Mouse (Mus musculus) kidney, embryonic 15.5 days (tissue): ENCODE data around the gene Aicda. TPM values are rescaled to one million over a fixed set of nuclear protein-coding genes. Genes with fewer than 3 reads are reported as not detected.
A peak's percentile ranks its signal among the peaks of the same experiment; 100 is the strongest.
"Not testable (repeated sequence)": the region's sequence is repeated elsewhere in the genome, so short reads cannot be mapped to it uniquely, and the experiment has no call there.

Experiments used
- ATAC-seq: fragments of 200-750 bp; cut with Nextera tagmentation; replicated peaks from 2 replicates; pipeline ENCODE4 v1.8.0; 2017; ENCODE audit warnings: moderate TSS enrichment; ENCODE audit not compliant: low FRiP score
- H3K27ac ChIP-seq: fragments of 300-500 bp; sonication (generic); 2 replicates; pipeline ENCODE4 v1.5.1; 2015; ENCODE audit warnings: mild to moderate bottlenecking, inconsistent platforms
- H3K27me3 ChIP-seq: fragments of 300-500 bp; sonication (generic); 2 replicates; pipeline ENCODE4 v1.6.1; 2015; ENCODE audit warnings: inconsistent platforms
- H3K36me3 ChIP-seq: fragments of 300-500 bp; sonication (generic); 2 replicates; pipeline ENCODE4 v1.6.1; 2015; ENCODE audit warnings: inconsistent platforms
- H3K4me1 ChIP-seq: fragments of 300-500 bp; sonication (generic); 2 replicates; pipeline ENCODE4 v1.6.1; 2015; ENCODE audit warnings: inconsistent platforms
- H3K4me2 ChIP-seq: fragments of 300-500 bp; sonication (generic); 2 replicates; pipeline ENCODE4 v1.6.1; 2015; ENCODE audit warnings: moderate library complexity, mild to moderate bottlenecking, inconsistent platforms
- H3K4me3 ChIP-seq: fragments of 300-500 bp; sonication (generic); replicated peaks from 2 replicates; pipeline ENCODE4 v1.5.1; 2015; ENCODE audit warnings: mild to moderate bottlenecking, inconsistent platforms
- H3K9ac ChIP-seq: fragments of 300-500 bp; sonication (generic); 2 replicates; pipeline ENCODE4 v1.6.1; 2015; ENCODE audit warnings: mild to moderate bottlenecking, inconsistent platforms
- H3K9me3 ChIP-seq: fragments of 300-500 bp; sonication (generic); replicated peaks from 2 replicates; pipeline ENCODE4 v1.6.1; 2016; ENCODE audit warnings: inconsistent platforms
- WGBS: fragments of 180-500 bp; shearing (Covaris S2); methylation state at CpG from one replicate; pipeline ENCODE4 v1.1.7; 2015; ENCODE audit warnings: mixed read lengths; 5-methylcytosine and 5-hydroxymethylcytosine counted together
- polyA plus RNA-seq: library from polyadenylated mRNA; unstranded; fragments of >200 nt; fragmentation: Nextera tagmentation; extraction: Ambion mirVana; gene quantifications from 2 replicates; pipeline ENCODE4 v1.2.1, GENCODE M21; 2015

The Aicda gene
- polyA plus RNA-seq, 1 experiment from 2014 or later, result not detected

- 25% methylated on average over 15 of the region's 15 CpGs for WGBS
- Histone ChIP-seq H3K9ac (no peak overlapping the region), H3K4me1 (peaks cover 5% of the 10 kb centered on the region; the same call in 1 of the 2 replicates), H3K27me3 (0 out of 2 replicates have a peak, but pooled peaks cover 12% of the 10 kb centered on the region), H3K36me3 (no peaks in the 10 kb centered on the region), H3K9me3 (no peaks in the 10 kb centered on the region), H3K27ac (no peak overlapping the region), H3K4me2 (peak overlapping the region; percentile 35), H3K4me3 (no peak overlapping the region)
- no peak for ATAC-seq
These were observed 3.5 kb downstream of the Aicda start for GRCm38 (mm10) chr6:122556959-122557561.

- peak overlapping the region; percentile 53 for H3K4me2 ChIP-seq
- H3K4me3 ChIP-seq, result peak overlapping the region; percentile 20; the same call in 1 of the 2 replicates
- peaks cover 5% of the 10 kb centered on the region; the same call in 1 of the 2 replicates for H3K4me1 ChIP-seq
- WGBS, result 8% methylated on average over 17 of the region's 17 CpGs
- H3K27ac ChIP-seq, result no peak overlapping the region
- ATAC-seq, result 0 out of 2 replicates have a peak, but pooled peaks have one; percentile 31
- H3K9ac ChIP-seq, result no peak overlapping the region
- no peaks in the 10 kb centered on the region for H3K9me3 ChIP-seq
- no peaks in the 10 kb centered on the region for H3K36me3 ChIP-seq
- peaks cover 25% of the 10 kb centered on the region for H3K27me3 ChIP-seq
These were observed 6.8 kb downstream of the Aicda start for GRCm38 (mm10) chr6:122560427-122560826.

- no peak overlapping the region for H3K4me3 ChIP-seq
- H3K4me1 ChIP-seq, result peaks cover 5% of the 10 kb centered on the region; the same call in 1 of the 2 replicates
- no peak overlapping the region for H3K27ac ChIP-seq
- H3K9me3 ChIP-seq, result no peaks in the 10 kb centered on the region
- WGBS, result 84% methylated on average over 20 of the region's 20 CpGs
- H3K4me2 ChIP-seq, result peak overlapping the region; percentile 53; the same call in 1 of the 2 replicates
- no peaks in the 10 kb centered on the region for H3K36me3 ChIP-seq
- ATAC-seq, result peak; percentile 30; the same call in 1 of the 2 replicates
- peaks cover 21% of the 10 kb centered on the region for H3K27me3 ChIP-seq
- no peak overlapping the region for H3K9ac ChIP-seq
These were observed 7.4 kb downstream of the Aicda start for GRCm38 (mm10) chr6:122561005-122561404.

GRCm38 (mm10) chr6:122562463-122562862 is 8.9 kb downstream of the Aicda start:
- Histone ChIP-seq H3K27ac (no peak overlapping the region), H3K27me3 (peaks cover 17% of the 10 kb centered on the region), H3K36me3 (no peaks in the 10 kb centered on the region), H3K4me3 (no peak overlapping the region), H3K9ac (no peak overlapping the region), H3K4me1 (no peaks in the 10 kb centered on the region), H3K9me3 (no peaks in the 10 kb centered on the region), H3K4me2 (0 out of 2 replicates have a peak overlapping the region, but pooled peaks have one; percentile 21)
- ATAC-seq, result no peak
- 1% methylated on average over 6 of the region's 6 CpGs for WGBS

- H3K9ac ChIP-seq, result no peak overlapping the region
- WGBS, result 87% methylated on average over 9 of the region's 9 CpGs
- no peak for ATAC-seq
These were observed 11.6 kb downstream of the Aicda start for GRCm38 (mm10) chr6:122565070-122565784.

GRCm38 (mm10) chr6:122569113-122569512 is 15.5 kb downstream of the Aicda start:
- Histone ChIP-seq H3K4me2 (no peak overlapping the region), H3K9me3 (no peaks in the 10 kb centered on the region), H3K36me3 (no peaks in the 10 kb centered on the region), H3K9ac (no peak overlapping the region), H3K27me3 (peaks cover 4% of the 10 kb centered on the region; the same call in 1 of the 2 replicates), H3K4me3 (no peak overlapping the region), H3K4me1 (no peaks in the 10 kb centered on the region), H3K27ac (no peak overlapping the region)
- ATAC-seq, result no peak
- 68% methylated on average over 5 of the region's 5 CpGs for WGBS

More at GRCm38 (mm10) chr6:122565070-122565784, 11.6 kb downstream of the Aicda start:
- Histone ChIP-seq H3K4me2 (no peak overlapping the region), H3K4me1 (no peaks in the 10 kb centered on the region), H3K9me3 (no peaks in the 10 kb centered on the region), H3K27me3 (peaks cover 17% of the 10 kb centered on the region), H3K4me3 (no peak overlapping the region), H3K27ac (no peak overlapping the region), H3K36me3 (no peaks in the 10 kb centered on the region)

- ATAC-seq, result no peak
- Histone ChIP-seq H3K27me3 (peaks cover under 1% of the 10 kb centered on the region; the same call in 1 of the 2 replicates), H3K4me1 (no peaks in the 10 kb centered on the region), H3K4me2 (no peak overlapping the region), H3K9ac (no peak overlapping the region), H3K27ac (no peak overlapping the region), H3K36me3 (no peaks in the 10 kb centered on the region), H3K9me3 (no peaks in the 10 kb centered on the region), H3K4me3 (no peak overlapping the region)
- 67% methylated on average over 1 of the region's 1 CpGs for WGBS
These were observed 16.2 kb downstream of the Aicda start for GRCm38 (mm10) chr6:122569762-122570161.

GRCm38 (mm10) chr6:122570695-122571616 is 17.4 kb downstream of the Aicda start:
- Histone ChIP-seq H3K4me1 (no peaks in the 10 kb centered on the region), H3K27ac (no peak overlapping the region), H3K9ac (no peak overlapping the region), H3K9me3 (no peaks in the 10 kb centered on the region), H3K4me2 (no peak overlapping the region), H3K27me3 (no peaks in the 10 kb centered on the region), H3K4me3 (no peak overlapping the region), H3K36me3 (no peaks in the 10 kb centered on the region)
- WGBS, result 55% methylated on average over 8 of the region's 8 CpGs
- no peak for ATAC-seq

GRCm38 (mm10) chr6:122571617-122571959 is 18.0 kb downstream of the Aicda start:
- Histone ChIP-seq H3K36me3 (no peaks in the 10 kb centered on the region), H3K4me1 (no peaks in the 10 kb centered on the region)
- WGBS, result 84% methylated on average over 3 of the region's 3 CpGs

GRCm38 (mm10) chr6:122575037-122575436 is 21.4 kb downstream of the Aicda start:
- not testable (repeated sequence) for H3K27me3 ChIP-seq, H3K4me2 ChIP-seq, H3K36me3 ChIP-seq, H3K4me1 ChIP-seq, H3K9ac ChIP-seq, H3K27ac ChIP-seq, H3K4me3 ChIP-seq, H3K9me3 ChIP-seq, ATAC-seq
- WGBS, result 89% methylated on average over 1 of the region's 1 CpGs

More at GRCm38 (mm10) chr6:122571617-122571959, 18.0 kb downstream of the Aicda start:
- Histone ChIP-seq H3K9ac (no peak overlapping the region), H3K4me3 (no peak overlapping the region), H3K27ac (no peak overlapping the region), H3K9me3 (no peaks in the 10 kb centered on the region), H3K27me3 (no peaks in the 10 kb centered on the region), H3K4me2 (no peak overlapping the region)
- no peak for ATAC-seq

GRCm38 (mm10) chr6:122577030-122577429 is 23.4 kb downstream of the Aicda start:
- 85% methylated on average over 3 of the region's 3 CpGs for WGBS
- Histone ChIP-seq H3K4me1 (no peaks in the 10 kb centered on the region), H3K4me2 (no peak overlapping the region), H3K36me3 (no peaks in the 10 kb centered on the region), H3K4me3 (no peak overlapping the region), H3K27me3 (no peaks in the 10 kb centered on the region), H3K9ac (no peak overlapping the region), H3K27ac (no peak overlapping the region), H3K9me3 (no peaks in the 10 kb centered on the region)
- no peak for ATAC-seq
